Mouse (Mus musculus) gastrocnemius, postnatal 10 days (tissue): Measurements from ENCODE around the gene T2. TPM values are rescaled to one million over a fixed set of nuclear protein-coding genes. Genes with fewer than 3 reads are reported as not detected.
A peak's percentile ranks its signal among the peaks of the same experiment; 100 is the strongest.
"Not testable (repeated sequence)": the region's sequence is repeated elsewhere in the genome, so short reads cannot be mapped to it uniquely, and the experiment has no call there.

Experiments
- DNase-seq: peaks from one replicate; pipeline ENCODE4 v3.0.0; 2021; ENCODE audit warnings: mixed read lengths
- long read RNA-seq, 2 experiments: library from polyadenylated mRNA; stranded (forward); transcript quantifications; one replicate each; pipeline ENCODE4 v2.0.0; 2021
- total RNA-seq, 2 experiments: library from RNA; stranded (reverse); gene quantifications; 2 replicates each; pipeline ENCODE4 v1.2.3; 2021

Gene T2
- total RNA-seq = not detected
- long read RNA-seq, experiment 1 = 0 reads
- long read RNA-seq, experiment 2 = 0 reads

DNA sequence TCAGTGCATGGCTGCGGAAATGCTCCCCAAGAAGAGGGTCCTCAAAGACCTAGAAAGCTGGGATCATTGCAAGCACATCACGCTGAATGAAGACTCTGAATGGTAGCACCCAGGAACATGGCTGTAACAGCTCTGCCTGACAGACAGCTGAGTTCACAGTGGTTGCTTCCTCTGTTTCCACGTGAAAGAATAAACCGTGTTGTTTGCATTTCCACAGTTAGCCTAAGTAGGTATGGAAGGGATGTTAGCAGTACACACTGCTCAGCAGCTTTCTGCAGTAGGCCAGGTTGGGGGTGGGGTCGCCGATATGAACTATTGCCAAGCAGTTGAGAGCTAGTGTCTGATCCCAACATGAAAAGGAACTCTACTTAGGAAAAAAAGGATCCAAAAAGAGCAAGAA is at the start of gene T2:
T2 (plus strand) TSS at position 301 of the 400 bp plus-strand sequence.
- DNase-seq = no peak

DNA sequence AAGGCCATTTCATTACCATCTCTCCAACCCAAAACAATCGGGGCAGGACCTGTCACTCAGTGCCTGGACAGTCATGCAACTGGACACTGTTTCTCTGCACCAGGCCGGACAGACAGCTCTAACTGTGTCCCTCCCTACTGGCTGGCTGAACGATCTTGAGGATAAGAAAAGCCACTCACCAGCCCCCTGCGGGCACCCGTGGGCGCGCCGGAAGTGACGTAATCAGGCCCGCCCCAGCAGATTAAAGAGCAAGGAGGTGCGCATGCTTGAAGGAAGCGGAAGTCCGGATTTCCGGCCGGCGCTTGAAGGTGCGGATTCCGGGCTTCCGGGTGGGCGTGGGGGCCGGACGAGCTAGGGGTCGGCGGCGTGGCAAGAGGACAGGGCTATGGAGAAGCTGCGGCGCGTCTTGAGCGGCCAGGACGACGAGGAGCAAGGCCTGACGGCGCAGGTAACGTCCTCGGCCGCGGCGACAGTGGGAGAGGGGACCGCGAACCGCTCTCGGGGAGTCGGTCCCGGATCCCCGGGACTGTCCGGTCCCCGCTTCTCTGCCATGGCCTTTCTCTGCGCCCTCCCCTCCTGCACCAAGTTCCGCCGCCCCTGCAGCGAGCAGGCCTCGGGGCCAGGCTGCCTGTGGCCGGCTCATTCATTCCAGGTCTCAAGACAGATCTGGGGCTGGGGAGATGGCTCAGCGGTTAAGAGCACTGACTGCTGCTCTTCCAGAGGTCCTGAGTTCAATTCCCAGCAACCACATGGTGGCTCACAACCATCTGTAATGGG is 44.8 kb upstream of the T2 start, which contains the start of gene Sft2d1:
Sft2d1 (plus strand) TSS at position 265 of the 777 bp plus-strand sequence.
- peak; percentile 97 for DNase-seq

DNA sequence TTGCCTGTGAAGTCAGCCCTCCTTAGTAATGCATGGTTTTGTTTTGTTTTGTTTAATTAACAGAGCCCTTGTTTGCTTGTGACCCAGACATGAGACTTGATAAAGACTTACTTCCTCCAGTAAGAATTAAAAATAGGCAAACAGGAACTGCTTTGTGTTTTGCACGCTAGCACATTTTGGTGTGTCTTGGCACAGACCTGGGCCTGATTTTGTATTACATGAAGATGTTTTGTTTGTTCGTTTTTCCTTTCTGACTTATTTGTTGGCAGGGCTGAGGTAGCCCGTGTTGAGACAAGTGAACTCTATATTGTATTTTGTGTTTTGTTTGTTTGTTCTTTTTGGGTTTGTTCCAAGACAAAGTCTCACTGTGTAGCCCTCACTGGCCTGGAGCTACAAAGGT is 44.0 kb upstream of the T2 start:
- no peak for DNase-seq

DNA sequence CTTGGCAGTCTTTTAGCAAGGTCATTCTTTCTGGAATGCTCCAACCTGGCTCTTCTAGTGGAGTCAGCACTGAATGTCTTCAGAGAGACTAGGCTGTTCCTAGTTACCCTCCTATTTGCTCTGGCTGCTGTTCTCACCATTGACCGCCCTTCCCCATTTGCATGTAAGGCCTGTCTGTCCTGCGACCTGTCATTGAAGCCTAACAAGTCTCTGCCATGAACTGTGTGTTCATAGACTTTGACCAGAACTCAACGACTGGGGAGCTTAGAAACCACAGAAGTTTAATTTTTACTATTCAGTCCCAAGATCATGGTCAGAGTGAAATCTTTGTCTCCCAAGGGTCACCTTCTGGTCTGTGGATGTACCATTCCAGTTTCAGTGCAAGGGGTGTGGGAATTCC is 41.8 kb upstream of the T2 start:
- no peak for DNase-seq

DNA sequence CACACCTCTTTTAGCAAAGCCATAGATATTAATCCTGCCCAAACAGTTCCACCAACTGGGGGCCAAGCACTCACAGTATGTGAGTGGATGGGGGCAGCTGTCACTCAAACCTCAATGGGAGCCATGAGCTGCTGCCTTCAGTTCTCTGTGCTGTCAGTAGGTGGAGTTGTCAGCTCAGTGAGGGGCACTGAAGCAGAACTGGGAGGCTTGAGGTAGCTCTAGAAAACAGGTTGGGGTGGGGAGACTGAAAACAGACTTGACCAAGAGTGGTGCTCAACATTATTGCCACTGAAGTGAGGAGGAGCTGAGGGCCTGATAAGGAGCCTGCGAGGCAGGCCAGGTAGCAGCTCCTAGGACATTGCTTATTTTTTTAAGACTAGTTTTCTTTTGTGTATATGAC is 39.5 kb upstream of the T2 start:
- DNase-seq = no peak

DNA sequence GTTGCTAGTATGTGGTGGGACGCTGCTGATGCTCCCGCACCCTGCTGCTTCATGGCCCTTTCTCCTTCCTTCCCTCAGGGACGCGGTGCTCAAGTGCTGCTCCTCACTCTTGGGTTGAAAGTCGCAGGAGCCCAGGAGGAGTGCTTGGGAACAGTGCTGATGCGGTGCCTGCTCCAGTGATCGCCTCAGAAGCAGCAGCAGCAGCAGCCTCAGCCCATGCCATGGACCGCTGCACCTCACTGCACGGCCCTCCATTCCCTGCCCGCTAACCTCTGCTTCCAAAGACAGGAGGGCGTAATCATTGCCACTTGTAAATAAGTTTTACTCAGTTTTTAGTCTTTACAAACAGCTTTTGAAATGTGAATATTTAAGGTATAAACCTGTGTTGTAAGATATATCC is 28.9 kb upstream of the T2 start:
- not testable (repeated sequence) for DNase-seq

DNA sequence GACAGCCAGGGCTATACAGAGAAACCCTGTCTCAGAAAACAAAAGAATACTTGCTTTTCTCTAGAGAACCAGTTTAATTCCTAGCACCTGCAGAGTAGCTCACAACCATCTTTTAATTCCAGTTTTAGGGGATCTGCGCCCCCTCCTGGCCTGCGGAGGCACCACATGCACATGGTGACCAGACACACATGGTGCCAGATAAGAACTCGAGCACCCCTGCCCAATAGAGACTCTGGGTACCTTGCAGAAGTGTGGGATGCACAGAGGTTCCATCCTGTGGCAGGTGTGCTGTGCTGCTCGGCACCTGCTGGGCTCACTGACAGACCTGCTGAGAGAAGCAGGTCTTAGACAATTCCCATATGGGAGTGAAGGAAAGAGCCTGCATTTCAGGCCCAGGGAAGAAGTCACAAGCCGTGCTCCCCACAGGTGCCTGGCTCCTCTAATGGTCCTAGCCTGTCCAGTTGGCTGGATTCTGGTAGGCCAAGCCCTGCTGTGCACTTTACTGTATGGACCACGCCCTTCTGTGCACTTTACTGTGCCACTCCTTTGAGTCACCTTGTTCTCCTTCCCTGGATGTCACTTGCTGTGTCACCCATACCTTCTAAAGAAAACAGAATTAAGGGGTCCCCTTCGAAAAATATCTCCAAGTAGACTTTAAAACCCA is 27.1 kb upstream of the T2 start:
- DNase-seq = no peak

DNA sequence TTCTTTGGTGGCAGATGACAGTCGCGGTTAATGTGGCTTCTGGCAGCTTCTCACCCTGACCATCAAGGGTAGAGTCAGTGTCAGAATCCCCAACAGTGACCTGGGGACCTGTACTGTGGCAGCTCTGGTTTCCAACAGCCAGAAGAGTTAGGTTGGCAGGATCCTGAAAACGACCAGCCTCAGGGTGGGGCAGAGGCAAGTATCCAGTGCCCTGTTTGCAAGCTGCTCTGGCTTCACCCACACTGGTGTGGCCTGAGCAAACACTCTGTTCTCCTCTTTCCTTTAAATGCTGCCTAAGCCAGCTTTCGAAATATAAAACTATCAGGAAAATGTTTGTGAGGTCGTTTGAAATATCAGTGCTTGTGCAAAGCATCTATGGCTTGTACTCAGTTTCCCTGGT is 25.2 kb upstream of the T2 start:
- no peak for DNase-seq

DNA sequence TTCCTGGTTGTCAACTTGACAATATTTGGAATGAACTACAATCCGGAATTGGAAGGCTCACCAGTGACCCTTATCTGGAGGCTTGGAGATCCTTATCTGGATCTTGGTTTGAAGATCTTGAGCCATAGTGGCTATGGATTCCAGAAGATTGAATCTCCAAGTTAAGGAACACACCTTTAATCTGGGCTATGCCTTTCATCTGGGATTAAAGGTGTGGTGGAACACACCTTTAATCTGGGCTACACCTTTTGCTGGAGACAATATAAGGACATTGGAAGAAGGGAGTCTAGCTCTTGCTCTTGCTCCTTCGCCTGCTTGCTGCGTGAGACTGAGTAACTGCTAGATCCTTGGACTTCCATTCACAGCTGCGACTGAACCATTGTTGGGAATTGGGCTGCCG is 18.6 kb upstream of the T2 start, which contains the start of gene Prr18:
Prr18 (plus strand) TSS at position 301 of the 400 bp plus-strand sequence.
- DNase-seq = not testable (repeated sequence)

DNA sequence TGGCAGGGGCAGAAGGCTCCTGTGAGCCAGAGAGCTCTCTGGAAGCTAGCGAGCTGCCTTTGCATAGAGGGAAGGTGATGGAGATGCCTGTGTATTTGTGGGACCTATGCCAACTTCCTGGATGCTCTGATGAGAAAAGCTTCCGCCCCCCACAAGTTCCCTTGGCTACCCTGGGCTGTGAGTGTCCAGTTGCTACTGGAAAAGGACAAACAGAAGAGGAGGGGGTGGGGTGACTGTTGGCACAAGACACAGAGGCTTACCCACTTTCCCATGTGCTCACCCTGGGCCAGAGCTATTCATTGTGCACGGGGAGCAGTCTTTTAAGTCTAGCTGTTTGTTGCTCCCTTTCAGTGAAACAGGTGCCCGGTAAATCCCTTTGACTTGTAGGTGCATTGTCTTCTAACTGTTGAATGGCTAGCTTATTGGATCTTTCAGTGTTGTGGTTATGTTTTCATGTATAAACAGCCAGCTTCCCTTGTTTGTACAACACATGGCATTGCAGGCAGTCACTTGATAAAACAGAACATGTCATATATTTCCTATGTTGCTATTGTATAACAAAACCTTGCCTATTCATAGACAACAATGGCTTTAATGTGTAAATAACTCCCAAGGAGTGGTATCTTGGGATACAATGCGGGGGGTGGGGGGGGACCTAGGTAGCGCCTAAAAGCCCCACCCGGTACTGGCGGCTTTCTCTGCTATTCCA is 16.0 kb upstream of the T2 start:
- no peak for DNase-seq

DNA sequence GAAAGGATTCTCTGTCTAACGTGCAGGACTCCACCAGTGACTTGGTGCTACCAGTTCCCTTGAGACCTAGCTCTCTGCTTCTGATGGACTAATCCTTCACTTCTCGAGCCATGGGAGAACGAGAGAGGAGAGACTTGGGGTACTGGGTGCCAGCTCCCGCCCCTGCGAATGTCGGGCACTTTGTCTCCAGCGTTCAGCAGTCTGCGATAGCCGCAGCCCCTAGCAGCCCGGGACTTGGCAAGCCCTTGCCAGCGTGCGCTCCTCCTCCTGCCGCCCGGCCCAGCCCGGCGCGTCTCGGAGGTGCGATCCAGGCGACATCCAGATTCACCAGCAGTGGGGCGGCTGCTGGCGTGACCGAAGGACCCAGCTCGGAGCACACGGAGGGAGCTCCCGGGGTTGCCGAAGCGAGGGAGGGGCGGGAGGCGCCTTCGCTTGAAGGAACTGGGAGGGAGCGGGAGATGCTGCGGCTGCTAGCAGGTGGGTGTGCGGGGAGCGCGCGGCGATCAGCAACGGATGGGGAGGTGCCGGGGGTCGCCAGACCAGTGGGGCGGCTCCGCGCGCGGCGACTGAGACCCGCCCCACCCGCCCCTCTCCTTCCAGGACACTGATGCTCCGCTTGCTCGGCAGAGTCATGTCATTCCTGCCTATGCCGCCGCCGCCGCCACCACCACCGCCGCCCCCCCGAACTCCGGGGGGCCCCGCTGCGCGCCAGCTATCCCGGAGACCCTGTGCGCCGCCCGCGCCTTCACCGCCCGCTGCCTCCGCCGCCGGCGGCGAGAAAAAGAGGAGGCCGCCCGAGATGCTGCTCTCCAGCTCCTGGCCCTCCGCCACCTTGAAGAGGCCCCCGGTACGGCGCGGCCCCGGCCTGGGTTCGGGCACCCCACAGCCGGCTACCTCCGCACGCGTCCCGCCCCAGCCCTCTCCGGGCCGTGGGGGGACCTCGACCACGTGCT is 15.1 kb upstream of the T2 start:
- DNase-seq = peak; percentile 32

DNA sequence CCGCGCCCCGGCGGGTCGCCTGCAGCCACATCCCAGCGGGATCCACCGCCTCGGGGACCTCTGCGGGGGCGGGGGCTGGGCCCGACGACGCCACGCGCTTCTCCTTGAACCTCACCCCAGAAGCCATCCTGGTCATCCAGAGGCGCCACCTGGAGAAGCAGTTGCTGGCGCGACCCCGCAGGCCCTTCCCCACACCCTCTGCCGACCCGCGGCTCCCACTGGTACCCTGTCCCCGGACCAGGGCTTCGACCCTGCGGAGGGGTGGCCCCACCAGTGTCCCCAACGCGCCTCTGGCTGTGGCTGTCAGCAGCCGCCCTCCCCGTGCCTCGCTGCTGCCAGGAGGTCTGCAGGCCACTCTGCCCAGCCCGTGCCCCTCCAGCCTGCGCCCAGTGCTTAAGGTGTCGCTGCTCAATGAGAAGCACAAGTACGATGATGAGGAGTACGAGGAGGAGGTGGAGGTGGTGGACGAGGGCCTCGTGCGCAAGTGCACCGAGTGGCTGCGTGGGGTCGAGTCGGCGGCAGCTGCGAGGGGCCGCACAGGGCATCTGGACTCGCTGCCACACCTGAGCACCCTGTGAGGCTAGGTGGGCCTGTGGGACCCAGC is 14.3 kb upstream of the T2 start:
- DNase-seq = peak; percentile 13

DNA sequence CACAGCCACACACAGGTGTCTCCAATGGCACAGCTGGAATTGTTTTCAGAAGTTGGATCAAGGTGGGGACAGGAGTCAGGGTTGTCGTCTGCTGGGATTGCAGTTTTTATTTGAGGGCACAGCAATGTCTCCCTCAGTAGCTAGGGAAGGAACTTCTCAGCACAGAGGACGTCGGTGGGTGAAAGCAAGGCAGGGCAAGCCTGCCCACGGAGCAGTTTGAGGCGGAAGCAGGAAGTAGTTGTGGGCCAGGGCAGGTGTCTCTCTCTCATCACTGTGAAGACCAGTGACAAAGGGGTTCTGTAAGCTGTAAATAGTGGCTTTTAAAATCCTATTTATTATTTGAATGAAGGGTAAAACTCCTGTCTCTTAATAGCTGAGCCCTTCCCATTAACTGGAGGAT is 13.1 kb upstream of the T2 start:
- no peak for DNase-seq

DNA sequence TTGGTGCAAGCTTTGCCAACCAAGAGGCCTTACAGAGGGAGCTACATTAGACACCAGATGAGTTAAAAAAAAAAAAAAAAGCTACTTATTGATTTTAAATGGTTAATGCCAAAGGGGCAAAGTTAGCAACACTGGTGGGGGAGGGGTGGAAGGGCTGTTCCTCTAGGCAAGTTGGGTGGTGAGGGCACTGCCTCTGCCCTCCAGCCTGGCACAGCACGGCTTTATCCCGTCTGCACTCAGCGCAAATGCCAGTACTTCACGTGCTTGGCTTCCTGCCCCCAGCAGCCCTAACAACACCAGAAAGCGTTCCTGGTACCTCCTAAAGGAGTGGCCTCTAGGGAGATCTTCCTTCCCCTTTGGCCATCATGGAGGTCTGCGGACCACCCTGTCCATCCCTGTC is 12.4 kb upstream of the T2 start:
- DNase-seq = no peak

DNA sequence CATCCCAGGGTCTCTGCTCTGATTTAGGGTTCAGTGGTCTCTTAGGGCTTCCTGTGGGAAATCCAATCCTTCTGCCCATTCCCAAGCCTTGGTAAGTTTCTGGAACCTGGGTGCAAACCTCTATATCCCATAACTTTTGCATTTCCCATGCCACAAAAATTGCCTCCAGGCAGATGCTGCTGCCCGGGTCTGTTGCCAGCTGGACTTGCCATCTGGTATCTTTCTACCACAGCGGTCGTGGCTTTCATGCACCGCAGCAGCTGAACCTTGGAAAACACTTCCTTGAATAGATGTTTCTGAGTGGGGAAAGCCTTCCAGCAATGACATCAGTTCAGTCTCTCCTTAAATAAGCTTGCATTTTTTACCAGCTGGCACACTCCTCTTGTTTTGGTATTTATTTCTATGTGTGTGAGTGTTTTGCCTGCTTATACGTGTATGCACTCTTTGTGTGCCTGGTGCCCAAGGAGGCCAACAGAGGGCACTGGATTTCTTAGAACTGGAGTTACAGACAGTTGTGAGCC is 8.0 kb upstream of the T2 start:
- DNase-seq = no peak

DNA sequence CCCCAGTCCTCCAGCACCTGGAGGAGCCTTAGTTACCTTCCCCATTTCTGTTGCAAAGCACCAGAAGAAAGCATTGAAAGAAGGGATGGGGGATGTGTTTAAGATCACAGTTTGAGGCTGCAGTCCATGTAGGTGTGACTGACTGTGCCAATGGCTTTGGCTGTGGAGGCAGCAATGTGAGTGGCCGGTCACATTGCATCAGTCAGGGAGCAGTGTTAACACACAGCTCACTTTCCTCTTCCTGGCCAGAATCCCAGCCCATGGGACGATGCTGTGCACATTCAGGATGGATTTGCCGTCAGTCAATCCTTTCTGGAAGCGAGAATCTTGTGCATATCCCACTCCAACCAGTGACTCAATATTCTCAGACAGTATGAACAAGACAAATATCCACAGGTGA is 6.9 kb upstream of the T2 start:
- DNase-seq = no peak

DNA sequence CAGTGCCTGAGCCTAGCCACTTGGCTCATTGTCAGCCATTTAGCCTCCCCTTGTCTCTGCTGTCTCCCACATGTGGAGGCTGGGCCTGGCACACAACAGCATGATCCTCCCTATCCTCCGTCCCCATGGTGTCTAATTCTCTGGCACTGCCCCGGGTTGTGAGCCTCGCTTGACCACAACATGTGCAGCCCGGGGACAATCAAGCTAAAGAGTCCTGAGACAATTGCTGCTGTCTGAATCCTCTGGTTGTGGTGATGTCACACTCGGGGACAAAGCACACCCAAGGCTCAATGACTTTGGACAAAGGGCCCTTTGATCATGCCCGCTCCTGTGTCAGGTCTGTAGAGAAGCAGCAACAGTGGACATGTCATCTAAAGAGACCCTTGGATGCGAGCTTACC is 4.7 kb upstream of the T2 start:
- DNase-seq = no peak

DNA sequence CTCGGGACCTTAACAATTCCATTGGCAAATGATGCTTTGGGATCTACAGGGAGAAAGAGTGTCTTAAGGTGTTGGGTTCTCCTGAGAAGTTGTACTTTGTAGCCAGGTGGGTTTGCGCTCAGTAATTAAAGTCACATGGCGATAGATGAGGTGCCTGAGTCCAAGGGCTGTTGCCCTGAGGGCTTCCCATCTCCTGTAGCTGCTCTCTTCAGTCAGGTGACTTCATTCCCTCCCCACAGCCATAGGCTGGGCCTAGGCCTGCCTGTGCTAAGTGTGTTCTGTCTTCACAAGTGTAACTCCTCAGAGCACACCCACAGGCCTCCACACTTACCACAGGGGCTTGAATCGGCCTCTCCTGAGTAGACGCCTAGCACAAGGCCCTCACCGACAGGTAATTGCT is 1.7 kb downstream of the T2 start:
- no peak for DNase-seq

DNA sequence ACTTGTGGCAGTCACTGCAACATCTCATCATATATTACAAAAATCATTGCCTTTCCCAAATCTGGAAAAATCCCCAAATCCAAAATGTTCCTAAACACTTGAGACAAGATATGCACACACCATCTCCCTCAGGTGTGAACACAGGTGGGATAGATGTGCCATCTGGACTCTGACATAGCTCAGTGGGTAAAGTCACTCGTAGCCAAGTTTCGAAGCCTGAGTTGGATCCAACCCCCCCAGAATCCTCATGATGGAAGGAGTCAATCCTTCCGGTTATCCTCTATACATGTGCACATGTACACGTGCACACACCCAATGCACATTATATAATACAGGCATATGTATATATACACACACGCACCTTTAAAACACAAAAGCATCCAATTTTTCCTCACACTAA is 5.1 kb downstream of the T2 start:
- no peak for DNase-seq

DNA sequence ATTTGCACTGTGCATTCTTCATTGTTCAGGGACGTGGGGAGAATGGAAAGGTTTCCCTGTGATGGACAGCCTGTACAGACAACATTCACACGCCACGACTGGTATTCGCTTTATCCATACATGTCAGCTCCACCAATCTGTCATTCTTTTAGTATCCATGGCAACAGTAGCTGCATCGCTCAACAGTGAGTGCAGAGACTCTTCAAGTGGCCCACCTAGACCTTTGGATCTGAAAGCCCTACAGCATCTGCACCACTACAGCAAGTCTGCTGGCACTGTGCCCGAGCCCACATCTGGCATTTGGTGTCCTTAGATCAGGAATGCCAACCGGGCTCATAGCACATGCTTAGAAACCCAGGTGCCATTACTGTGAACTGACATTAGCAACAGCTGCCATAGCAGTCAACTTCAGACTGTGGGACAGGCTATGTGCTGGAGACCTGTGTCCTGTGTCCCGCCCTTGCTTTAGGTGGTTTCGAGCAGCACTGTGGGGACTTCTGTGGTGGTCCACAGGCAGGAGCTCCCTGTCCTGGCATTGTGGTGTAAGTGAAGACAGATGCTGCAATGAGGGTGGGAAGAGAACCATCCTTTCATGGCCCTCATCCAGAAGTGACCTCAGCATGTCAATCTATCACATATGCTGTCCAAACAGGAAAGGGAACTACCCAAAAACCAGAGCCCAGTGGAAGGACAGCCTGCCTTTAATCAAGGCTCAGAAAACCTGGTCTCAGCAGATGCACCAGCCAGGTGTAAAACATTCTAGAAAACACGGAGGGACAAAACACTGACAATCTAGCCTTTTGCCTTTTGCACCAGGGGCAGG is 5.7 kb downstream of the T2 start:
- no peak for DNase-seq
